Mouse (Mus musculus): ENCODE measurements around the gene Vps37c.

DNA sequence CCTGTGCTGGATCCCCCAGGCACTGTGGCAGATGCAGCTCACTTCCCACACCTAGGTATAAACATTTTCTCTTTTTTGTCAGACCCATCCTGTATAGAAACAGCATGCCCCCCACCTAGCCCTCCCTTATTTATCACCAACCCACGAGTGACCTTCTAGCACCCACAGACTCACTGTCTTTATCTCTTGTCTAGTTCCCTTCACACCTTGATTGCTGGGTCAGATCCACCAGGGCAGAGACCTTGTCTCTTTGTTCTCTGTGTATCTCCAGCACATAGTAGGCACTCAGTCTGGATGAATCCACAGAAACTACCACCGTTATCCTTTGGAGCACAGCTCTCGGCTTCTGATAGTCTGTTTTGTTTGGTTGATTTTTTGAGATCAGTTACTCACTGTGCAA lies 46.5 kb downstream of the Vps37c start:
- TF ChIP-seq RCOR1 (IDR thresholded peaks at IDR 0.05; ENCODE audit: low read depth, low read length) (no peak), TAL1 (IDR thresholded peaks at IDR 0.05; ENCODE audit: low read length) (no peak), ELF1 (IDR thresholded peaks at IDR 0.05; ENCODE audit: low read depth, low read length) (no peak), GABPA (IDR thresholded peaks at IDR 0.05; ENCODE audit: low read depth, low read length) (no peak), POLR2A (IDR thresholded peaks at IDR 0.05; ENCODE audit: control insufficient read depth in 1 of 2, insufficient read depth in 1 of 2, low read depth in 1 of 2, low read length in 2 of 2, poor library complexity in 1 of 2) (no peak), MAFK (IDR thresholded peaks at IDR 0.05; ENCODE audit: borderline replicate concordance, low read depth, low read length) (no peak), CHD2 (IDR thresholded peaks at IDR 0.05; ENCODE audit: low read length) (no peak), TCF12 (IDR thresholded peaks at IDR 0.05; ENCODE audit: low read depth, low read length) (no peak), MAX (IDR thresholded peaks at IDR 0.05; ENCODE audit: low read length) (no peak), ETS1 (IDR thresholded peaks at IDR 0.05; ENCODE audit: low read depth, low read length) (no peak), CTCF (IDR thresholded peaks at IDR 0.05 in 2 of 3, conservative IDR thresholded peaks at IDR 0.05 in 1 of 3; ENCODE audit: control insufficient read depth in 1 of 3, insufficient read depth in 1 of 3, low read depth in 2 of 3, low read length in 3 of 3, poor library complexity in 1 of 3, severe bottlenecking in 1 of 3) (no peak), POLR2AphosphoS5 (IDR thresholded peaks at IDR 0.05; ENCODE audit: borderline replicate concordance, low read depth, low read length) (no peak), MYC (IDR thresholded peaks at IDR 0.05; ENCODE audit: low read depth, low read length) (no peak)

Measured in MEL (cell line).